Mouse (Mus musculus) embryonic facial prominence, embryonic 10.5 days (tissue): ENCODE results near the gene Narfl. TPM values are rescaled to one million over a fixed set of nuclear protein-coding genes. Genes with fewer than 3 reads are reported as not detected.

Experiments
- DNase-seq: peaks from one replicate; pipeline ENCODE4 v3.0.0-alpha.2; 2017; ENCODE audit warnings: low spot score
- H3K27ac ChIP-seq: fragments of 300-500 bp; sonication (generic); replicated peaks from 2 replicates; pipeline ENCODE4 v1.5.1; 2016; ENCODE audit warnings: mild to moderate bottlenecking
- H3K27me3 ChIP-seq: fragments of 300-500 bp; sonication (generic); replicated peaks from 2 replicates; pipeline ENCODE4 v1.6.1; 2016; ENCODE audit warnings: low read depth, mild to moderate bottlenecking; ENCODE audit not compliant: poor library complexity, severe bottlenecking
- H3K36me3 ChIP-seq: fragments of 300-500 bp; sonication (generic); replicated peaks from 2 replicates; pipeline ENCODE4 v1.6.1; 2016; ENCODE audit warnings: mild to moderate bottlenecking, moderate library complexity
- H3K4me1 ChIP-seq: fragments of 300-500 bp; sonication (generic); 2 replicates; pipeline ENCODE4 v1.6.1; 2016
- H3K4me3 ChIP-seq: fragments of 300-500 bp; sonication (generic); 2 replicates; pipeline ENCODE4 v1.5.1; 2016; ENCODE audit warnings: mild to moderate bottlenecking, moderate library complexity
- H3K9me3 ChIP-seq: fragments of 300-500 bp; sonication (generic); 2 replicates; pipeline ENCODE4 v1.6.1; 2016; ENCODE audit warnings: mild to moderate bottlenecking
- WGBS: fragments of 180-500 bp; shearing (Covaris S2); methylation state at CpG from one replicate; pipeline ENCODE4 v1.1.7; 2016; 5-methylcytosine and 5-hydroxymethylcytosine counted together
- polyA plus RNA-seq: library from polyadenylated mRNA; unstranded; fragments of >200 nt; fragmentation: Nextera tagmentation; extraction: Ambion mirVana; gene quantifications from 2 replicates; pipeline ENCODE4 v1.2.1, GENCODE M21; 2016

Gene Narfl
- polyA plus RNA-seq, 1 experiment from 2014 or later: 25.9 TPM

DNA sequence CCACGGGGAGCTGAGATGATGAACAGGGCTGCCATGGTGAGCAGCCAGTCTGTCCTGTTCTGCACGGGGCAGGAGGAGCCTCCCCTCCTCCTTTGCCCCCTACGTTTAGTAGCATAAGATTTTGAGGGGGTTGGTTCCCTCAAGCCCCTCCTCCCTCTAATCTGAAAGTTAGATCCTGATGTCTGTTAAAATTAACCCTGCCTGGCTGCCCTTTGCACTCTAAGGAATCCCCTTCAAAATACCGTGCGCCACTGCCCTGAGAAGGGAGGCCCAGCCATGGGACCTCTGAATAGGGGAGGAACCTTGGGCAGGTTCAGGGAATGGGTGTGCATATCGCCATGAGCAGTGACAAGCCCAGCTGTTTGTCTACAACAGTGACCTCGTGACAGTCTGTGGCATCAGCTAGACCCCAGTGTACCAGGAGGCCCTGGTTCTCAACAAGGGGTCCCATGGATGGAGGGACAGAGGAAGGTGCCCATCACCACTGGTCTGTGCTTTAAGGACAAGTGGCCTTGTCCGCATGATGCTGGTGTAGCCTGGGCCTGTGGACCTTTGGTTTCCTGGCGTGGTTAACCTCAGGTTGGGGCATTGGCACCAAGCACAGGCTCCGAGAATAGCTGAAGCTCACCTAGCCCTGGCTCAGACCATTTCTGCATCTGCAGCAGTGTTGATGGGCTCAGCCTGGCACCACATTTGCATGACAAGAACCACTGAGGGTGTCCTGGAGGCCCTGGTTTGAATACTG is 1.9 kb downstream of the Narfl start:
- Histone ChIP-seq H3K9me3 (no peaks in the 10 kb centered on the region), H3K4me1 (peaks cover 18% of the 10 kb centered on the region), H3K27me3 (no peaks in the 10 kb centered on the region), H3K27ac (no peak overlapping the region), H3K36me3 (peaks cover 23% of the 10 kb centered on the region), H3K4me3 (peak overlapping the region; percentile 16; the same call in 1 of the 2 replicates)
- DNase-seq: no peak
- 81% methylated on average over 10 of the region's 10 CpGs for WGBS

DNA sequence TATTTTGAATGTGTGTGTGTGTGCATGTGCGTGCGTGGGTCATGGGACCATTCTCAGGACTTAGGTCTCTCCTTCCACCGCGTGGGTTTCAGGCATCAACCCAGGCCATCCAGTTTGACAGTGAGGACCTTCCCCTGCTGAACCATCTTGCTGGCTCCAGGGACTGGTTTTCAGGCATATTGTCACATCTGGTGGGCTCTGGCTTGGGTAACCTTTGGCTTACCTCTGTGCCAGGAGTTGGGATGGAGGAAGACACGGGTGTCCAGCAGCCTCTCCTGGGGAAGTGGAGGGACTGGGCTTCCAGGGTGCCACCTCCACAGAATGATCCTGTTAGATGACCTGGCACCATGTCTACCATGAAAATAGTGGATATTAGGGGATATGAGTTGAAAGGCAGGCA is 4.4 kb downstream of the Narfl start:
- Histone ChIP-seq H3K4me1 (peaks cover 22% of the 10 kb centered on the region), H3K27ac (no peak overlapping the region), H3K9me3 (no peaks in the 10 kb centered on the region), H3K4me3 (no peak overlapping the region), H3K36me3 (peaks cover 48% of the 10 kb centered on the region), H3K27me3 (no peaks in the 10 kb centered on the region)
- WGBS: 94% methylated on average over 5 of the region's 5 CpGs
- DNase-seq: no peak

DNA sequence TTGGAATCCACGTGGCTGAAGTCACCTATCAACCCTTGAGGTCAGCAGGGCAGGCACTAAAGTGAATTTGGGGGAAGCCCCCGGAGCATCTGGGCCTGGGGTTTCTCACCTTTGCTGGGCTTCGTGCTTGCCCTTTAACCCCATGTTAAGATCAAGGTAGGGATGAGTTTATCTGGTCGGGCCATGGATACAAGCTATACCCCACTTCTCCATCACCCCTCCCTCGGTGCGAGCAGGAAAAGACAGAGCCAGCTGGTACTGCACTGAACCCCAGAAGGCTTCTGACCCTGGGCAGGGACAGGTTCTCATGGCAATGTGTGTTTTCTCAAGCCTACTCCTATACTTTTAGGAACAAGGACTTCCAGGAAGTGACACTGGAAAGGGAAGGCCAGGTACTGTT is 7.8 kb downstream of the Narfl start:
- WGBS: 83% methylated on average over 6 of the region's 6 CpGs

DNA sequence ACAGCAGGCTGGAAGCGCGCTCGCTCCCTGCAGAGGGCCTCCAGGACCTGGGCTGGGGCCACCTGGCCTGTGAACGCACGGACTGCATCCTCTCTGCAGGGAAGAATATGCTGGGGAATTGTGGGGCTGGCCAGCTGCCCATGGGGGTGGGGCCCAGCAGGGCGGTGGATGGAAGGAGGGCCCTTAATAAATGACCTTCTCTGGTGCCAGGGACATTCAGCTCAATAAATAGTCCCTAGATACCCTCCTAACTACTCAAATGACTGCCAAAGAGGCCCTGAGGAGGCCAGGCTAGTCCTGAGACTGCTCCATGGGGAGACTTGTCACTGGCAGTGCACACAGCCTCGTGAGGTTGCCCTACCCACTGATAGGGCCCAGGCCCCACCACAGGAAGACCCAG is 9.5 kb downstream of the Narfl start:
- 88% methylated on average over 7 of the region's 7 CpGs for WGBS
- peaks cover 66% of the 10 kb centered on the region for H3K36me3 ChIP-seq

More for the DNA sequence above, 7.8 kb downstream of the Narfl start:
- Histone ChIP-seq H3K9me3 (no peaks in the 10 kb centered on the region), H3K27me3 (no peaks in the 10 kb centered on the region), H3K4me3 (no peak overlapping the region), H3K27ac (no peak overlapping the region), H3K36me3 (peaks cover 63% of the 10 kb centered on the region), H3K4me1 (peaks cover 32% of the 10 kb centered on the region)
- no peak for DNase-seq

DNA sequence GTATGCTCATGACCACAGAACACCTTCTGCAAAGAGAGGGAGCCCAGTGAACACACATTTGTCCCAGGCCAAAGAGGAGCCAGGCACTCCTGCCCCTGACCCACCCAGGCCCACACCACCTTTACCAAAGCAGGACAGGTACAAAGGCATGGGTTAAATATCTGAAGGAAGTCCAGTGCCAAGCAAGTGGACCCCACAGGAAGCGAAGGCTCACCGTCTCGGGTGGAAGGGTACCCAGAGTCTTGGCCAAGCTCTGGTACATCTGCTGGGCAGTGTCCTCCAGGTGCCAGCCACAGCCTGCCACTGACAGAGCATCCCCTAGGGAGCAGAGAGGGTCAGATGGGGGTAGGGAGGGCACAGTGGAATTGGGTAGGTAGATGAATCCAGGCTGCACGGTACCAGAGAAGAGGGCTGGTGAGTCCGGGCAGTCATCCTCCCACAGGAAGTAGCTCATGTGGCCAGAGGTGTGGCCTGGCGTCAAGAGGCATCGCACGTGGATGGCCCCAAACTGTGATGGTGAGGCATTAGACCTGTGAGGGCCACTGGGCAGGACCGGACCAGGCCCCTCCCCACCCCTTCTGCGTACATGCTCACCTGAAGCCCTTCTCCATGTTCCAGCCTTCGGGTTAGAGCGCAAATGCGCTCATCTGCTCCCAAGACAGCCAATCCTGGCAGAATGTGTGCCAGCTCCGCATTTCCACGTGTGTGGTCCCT is 10.4 kb downstream of the Narfl start:
- H3K27ac ChIP-seq: peak overlapping the region; percentile 93

More for the DNA sequence above, 9.5 kb downstream of the Narfl start:
- H3K27me3 ChIP-seq: no peaks in the 10 kb centered on the region
- H3K9me3 ChIP-seq: no peaks in the 10 kb centered on the region
- no peak overlapping the region for H3K27ac ChIP-seq
- peaks cover 34% of the 10 kb centered on the region for H3K4me1 ChIP-seq
- no peak for DNase-seq
- H3K4me3 ChIP-seq: peak overlapping the region; percentile 75; the same call in 1 of the 2 replicates

DNA sequence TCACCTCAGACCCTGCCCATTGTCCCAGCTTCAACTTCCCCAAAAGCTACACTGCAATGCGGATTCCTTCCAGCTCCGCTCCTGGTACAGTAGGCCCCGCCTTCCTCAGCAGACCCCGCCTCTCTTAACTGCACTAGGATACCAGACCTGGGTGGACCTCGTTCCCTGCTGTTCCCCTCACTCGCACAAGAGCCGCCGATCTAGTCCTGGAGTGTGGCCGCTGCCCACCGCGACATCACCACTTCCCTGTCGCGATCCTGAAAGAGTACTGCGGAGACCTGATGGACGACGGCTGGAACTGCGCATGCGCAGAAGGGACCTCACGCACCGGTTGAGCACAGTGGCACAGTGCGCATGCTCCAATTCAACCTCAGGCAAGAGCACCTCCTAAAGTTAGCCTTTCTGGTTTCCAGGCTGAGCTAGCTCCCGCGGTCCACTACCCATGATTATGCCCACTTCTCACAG is 11.7 kb downstream of the Narfl start, which contains the start of gene Haghl:
Haghl (minus strand) TSS at position 393 of the 465 bp plus-strand sequence.
- Histone ChIP-seq H3K4me3 (peak within 1 kb of the TSS; percentile 75), H3K36me3 (peaks cover 74% of the 10 kb centered on the region), H3K27me3 (no peaks in the 10 kb centered on the region), H3K4me1 (peaks cover 34% of the 10 kb centered on the region), H3K9me3 (no peaks in the 10 kb centered on the region), H3K27ac (peak within 1 kb of the TSS; percentile 93)
- WGBS: under 1% methylated on average over 23 of the region's 23 CpGs
- peak; percentile 97 for DNase-seq

More for the DNA sequence above, 10.4 kb downstream of the Narfl start:
- H3K27me3 ChIP-seq: no peaks in the 10 kb centered on the region
- peak overlapping the region; percentile 75 for H3K4me3 ChIP-seq
- WGBS: 85% methylated on average over 15 of the region's 15 CpGs
- peaks cover 34% of the 10 kb centered on the region for H3K4me1 ChIP-seq
- H3K9me3 ChIP-seq: no peaks in the 10 kb centered on the region
- peaks cover 73% of the 10 kb centered on the region for H3K36me3 ChIP-seq
- no peak for DNase-seq

DNA sequence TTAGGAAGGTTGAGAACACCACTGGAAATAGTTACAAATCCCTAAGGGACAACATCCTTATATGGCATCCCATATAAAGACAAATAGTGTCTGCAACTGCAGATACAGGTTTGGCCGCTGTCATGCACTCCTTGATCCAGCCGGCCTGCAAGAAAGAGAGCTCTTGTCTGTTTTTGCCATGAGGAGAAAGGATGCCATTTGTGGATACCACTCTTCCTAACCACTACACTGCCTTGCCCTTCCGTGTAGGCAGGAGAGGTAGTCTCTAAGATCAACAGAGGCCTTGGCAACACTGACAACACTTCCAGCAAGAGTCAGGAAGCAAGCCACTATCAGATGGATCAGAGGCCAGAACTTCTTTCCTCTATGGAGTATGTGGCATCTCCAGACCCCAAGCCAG is 12.7 kb downstream of the Narfl start, which contains the start of gene Ccdc78:
Ccdc78 (plus strand) TSS at position 301 of the 400 bp plus-strand sequence.
- H3K27me3 ChIP-seq: no peaks in the 10 kb centered on the region
- H3K9me3 ChIP-seq: no peaks in the 10 kb centered on the region
- H3K36me3 ChIP-seq: peaks cover 68% of the 10 kb centered on the region
- peak within 1 kb of the TSS; percentile 93 for H3K27ac ChIP-seq
- peak within 1 kb of the TSS; percentile 75 for H3K4me3 ChIP-seq
- H3K4me1 ChIP-seq: peaks cover 44% of the 10 kb centered on the region
- WGBS: 80% methylated on average over 3 of the region's 3 CpGs
- DNase-seq: no peak

DNA sequence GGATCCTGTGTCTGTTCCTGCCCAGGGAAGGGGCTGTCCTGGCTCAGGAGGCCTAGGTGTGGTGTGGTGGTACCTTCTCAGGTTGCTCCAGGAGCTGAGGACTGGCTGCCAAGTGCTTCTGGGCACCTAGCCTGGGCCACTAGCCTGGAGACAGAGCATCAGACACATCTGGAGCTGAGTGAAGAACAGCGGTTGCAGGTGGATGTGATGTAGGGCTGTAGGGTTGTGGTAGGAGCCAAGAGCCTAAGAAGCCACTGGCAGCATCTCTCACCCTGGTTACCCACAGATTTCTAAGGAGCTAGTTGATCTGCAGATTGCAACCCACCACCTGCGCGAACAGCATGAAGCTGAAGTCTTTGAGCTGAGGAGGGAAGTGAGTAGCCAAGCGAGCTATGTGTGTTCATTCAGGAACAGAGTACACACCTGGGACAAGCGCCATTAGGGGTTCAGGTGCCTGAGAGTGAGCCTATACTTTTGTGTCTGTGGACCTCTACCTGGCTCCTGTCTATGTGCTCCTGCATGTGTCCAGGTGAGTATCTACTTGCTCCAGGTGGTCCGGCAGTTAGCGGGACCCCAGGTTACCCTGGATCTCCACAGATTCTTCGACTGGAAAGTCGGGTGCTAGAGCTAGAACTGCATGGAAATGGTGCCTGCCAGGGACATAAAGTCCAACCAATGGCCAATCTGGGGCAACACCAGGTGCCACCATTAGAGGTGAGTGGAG is 13.4 kb downstream of the Narfl start:
- peaks cover 61% of the 10 kb centered on the region for H3K36me3 ChIP-seq
- WGBS: 91% methylated on average over 9 of the region's 9 CpGs
- no peak for DNase-seq
- no peak overlapping the region for H3K27ac ChIP-seq
- H3K4me3 ChIP-seq: peak overlapping the region; percentile 75; the same call in 1 of the 2 replicates
- peaks cover 49% of the 10 kb centered on the region for H3K4me1 ChIP-seq
- no peaks in the 10 kb centered on the region for H3K27me3 ChIP-seq
- H3K9me3 ChIP-seq: no peaks in the 10 kb centered on the region

DNA sequence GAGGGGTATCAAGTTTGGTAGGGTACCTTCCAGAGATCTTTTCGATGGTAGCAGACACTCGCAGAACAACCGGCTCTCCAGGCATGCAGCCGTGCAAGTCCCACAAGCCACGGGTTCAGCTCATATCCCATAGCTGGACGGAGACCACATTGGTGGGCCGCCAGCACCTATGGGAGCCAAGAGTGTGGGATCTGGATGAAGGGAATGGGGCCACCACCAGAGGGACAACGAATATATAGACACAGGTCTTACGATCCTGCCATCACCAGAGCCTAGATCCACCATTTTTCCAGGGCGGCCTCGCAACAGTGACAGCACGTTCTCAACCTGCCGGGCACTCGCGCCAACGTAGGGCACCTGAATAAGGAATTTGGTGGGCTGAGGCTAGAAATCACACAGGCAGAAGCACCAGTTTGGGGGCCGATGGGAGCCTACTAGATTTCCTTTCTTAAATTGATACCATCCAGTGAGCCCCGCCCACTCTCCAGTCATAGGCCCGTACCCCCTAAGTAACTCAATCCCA is 17.8 kb downstream of the Narfl start:
- WGBS: 30% methylated on average over 19 of the region's 19 CpGs
- Histone ChIP-seq H3K9me3 (no peaks in the 10 kb centered on the region), H3K27ac (peak overlapping the region; percentile 91), H3K36me3 (peaks cover 60% of the 10 kb centered on the region), H3K4me3 (peak overlapping the region; percentile 77), H3K27me3 (no peaks in the 10 kb centered on the region), H3K4me1 (peaks cover 60% of the 10 kb centered on the region)
- DNase-seq: no peak

DNA sequence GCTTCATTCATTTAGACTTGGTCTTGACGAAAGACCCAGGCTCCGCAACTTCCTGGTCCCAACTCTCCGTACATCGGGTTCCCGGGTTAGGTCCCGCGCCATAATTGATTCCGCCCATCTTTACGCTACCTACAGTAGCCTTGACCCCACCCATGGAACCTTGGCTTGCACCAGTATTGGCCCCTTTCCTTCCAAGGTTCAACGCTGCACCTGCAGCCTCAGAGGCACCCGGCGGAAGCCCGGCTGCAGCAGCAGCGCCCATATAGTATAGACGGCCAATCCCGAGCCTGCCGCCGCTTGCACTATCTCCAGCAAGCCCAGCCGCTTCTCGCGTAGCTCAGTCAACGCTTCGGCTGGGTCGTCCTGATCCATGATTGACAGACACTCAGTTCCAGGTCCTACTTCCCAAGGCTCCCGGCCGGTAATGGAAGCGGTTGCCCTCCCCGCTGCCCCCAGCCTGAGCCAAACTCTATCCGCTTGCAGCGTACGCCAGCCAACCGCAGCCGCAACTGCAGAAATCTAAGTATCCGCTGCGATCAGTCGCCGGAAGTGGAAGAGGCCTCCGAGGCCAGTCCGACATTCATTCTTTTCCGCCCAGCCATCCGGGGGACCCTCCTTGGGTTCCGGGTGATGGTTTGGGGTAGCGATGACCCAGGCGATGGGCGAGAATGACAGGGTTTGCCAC is 18.4 kb downstream of the Narfl start:
- H3K4me1 ChIP-seq: peaks cover 62% of the 10 kb centered on the region
- under 1% methylated on average over 45 of the region's 45 CpGs for WGBS
- H3K4me3 ChIP-seq: peak overlapping the region; percentile 77
- peak; percentile 86 for DNase-seq
- H3K36me3 ChIP-seq: peaks cover 57% of the 10 kb centered on the region
- peak overlapping the region; percentile 91 for H3K27ac ChIP-seq
- H3K27me3 ChIP-seq: no peaks in the 10 kb centered on the region
- no peaks in the 10 kb centered on the region for H3K9me3 ChIP-seq

DNA sequence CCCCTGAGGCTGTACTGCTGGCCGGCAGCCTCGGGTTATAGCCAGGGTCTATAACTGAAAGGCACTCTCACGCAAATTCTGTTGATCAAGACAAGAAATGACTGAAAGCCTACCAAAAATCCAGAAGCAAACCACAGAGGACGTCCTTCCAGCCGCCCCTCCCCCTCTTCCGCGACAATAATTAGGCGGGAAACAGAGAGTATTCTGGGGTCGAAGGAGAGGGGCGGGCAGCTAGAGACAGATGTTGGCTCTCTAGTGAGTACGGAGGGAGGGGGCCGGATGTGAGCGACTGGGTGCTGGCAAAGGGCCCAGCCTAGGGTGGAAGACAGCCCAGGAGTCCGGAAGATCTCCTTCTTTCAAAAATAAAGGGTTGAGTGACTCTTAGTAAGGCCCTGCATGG is 19.0 kb downstream of the Narfl start, which contains the start of gene Fam173a:
Fam173a (minus strand) TSS at position 287 of the 400 bp plus-strand sequence.
- H3K36me3 ChIP-seq: peaks cover 51% of the 10 kb centered on the region
- 1% methylated on average over 14 of the region's 14 CpGs for WGBS
- DNase-seq: peak; percentile 79

More for the DNA sequence above, 19.0 kb downstream of the Narfl start, which contains the start of gene Fam173a:
- Histone ChIP-seq H3K9me3 (no peaks in the 10 kb centered on the region), H3K27me3 (no peaks in the 10 kb centered on the region), H3K4me3 (peak within 1 kb of the TSS; percentile 77), H3K27ac (peak within 1 kb of the TSS; percentile 91), H3K4me1 (peaks cover 68% of the 10 kb centered on the region)
